Mouse (Mus musculus) cerebellum, postnatal 25 days (tissue): ENCODE results near the gene Ikzf3.

ENCODE experiments used
- DNase-seq, 2 experiments: peaks; one replicate each; pipeline ENCODE4 v3.0.0; 2021; ENCODE audit warnings: mixed read lengths in 2 of 2

The Ikzf3 gene

DNA sequence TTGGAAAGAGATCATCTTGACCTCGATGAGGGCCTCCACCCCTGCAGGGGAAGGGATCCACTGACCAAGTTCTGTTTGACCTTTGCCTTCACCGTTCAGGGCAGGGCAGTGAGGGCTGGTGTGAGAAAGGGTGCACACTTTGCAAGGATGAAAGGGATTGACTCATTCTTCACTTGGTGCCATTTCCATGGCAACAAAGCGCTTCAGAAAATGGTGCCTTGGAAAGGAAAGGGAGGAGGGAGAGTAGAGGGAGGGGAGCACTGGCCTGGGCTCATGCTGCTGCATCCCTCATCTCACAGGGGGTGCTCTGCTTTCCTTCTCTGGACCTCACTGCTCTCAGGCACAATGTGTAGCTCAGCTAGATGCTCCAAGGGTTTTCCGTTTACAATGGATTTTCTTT is 73.1 kb downstream of the Ikzf3 start:
- DNase-seq, result no peak

GRCm38 (mm10) chr11:98470795-98471194 is 75.0 kb downstream of the Ikzf3 start:
- no peak for DNase-seq

GRCm38 (mm10) chr11:98469761-98470714 is 75.8 kb downstream of the Ikzf3 start:
- no peak for DNase-seq

DNA sequence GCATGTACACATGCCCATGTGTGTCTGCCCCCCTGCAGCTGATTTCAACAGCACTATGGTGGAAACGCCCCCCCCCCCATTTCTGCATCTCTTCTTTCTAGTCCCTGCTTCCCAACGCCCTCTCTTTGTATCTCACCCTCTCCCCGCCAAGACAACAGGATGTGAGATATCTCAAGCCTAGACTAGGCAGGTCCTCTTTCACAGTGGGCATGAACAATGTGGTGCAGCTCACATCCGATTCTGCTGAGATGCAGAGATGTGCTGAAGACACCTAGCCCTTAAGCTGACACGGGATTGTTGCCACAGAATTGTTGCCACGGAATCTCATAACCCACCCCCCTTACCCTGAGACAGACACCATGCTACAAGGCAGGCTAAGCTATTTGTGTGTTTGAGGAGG is 81.3 kb downstream of the Ikzf3 start:
- DNase-seq, result no peak

DNA sequence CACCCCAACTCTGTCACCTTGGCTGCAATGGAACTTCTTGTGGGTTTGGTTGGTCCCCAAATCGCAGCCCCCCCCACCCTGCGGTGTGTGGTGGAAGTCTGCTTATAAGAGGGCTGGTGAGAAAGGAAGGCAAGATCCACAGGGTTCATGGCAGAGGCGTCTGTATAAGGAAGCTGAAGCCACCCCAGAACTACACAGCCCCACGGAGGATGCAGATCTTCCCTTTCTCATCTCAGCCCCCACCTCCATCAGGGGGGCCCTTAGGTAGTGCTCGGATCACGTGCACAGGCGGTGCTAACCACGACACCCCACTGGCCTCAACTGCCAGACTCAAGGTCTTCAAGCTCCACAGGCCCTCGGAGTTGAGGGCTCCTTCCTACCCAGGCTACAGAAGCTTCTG is 81.9 kb downstream of the Ikzf3 start:
- DNase-seq, result no peak

GRCm38 (mm10) chr11:98462255-98462654 is 83.6 kb downstream of the Ikzf3 start:
- no peak for DNase-seq

GRCm38 (mm10) chr11:98461109-98461720 is 84.6 kb downstream of the Ikzf3 start:
- no peak for DNase-seq

GRCm38 (mm10) chr11:98459860-98460259 is 86.0 kb downstream of the Ikzf3 start:
- DNase-seq, result no peak

- DNase-seq, result no peak
Measured at GRCm38 (mm10) chr11:98459071-98459741, 86.6 kb downstream of the Ikzf3 start.

- DNase-seq, result no peak
Measured at GRCm38 (mm10) chr11:98458121-98458990, 87.5 kb downstream of the Ikzf3 start.

DNA sequence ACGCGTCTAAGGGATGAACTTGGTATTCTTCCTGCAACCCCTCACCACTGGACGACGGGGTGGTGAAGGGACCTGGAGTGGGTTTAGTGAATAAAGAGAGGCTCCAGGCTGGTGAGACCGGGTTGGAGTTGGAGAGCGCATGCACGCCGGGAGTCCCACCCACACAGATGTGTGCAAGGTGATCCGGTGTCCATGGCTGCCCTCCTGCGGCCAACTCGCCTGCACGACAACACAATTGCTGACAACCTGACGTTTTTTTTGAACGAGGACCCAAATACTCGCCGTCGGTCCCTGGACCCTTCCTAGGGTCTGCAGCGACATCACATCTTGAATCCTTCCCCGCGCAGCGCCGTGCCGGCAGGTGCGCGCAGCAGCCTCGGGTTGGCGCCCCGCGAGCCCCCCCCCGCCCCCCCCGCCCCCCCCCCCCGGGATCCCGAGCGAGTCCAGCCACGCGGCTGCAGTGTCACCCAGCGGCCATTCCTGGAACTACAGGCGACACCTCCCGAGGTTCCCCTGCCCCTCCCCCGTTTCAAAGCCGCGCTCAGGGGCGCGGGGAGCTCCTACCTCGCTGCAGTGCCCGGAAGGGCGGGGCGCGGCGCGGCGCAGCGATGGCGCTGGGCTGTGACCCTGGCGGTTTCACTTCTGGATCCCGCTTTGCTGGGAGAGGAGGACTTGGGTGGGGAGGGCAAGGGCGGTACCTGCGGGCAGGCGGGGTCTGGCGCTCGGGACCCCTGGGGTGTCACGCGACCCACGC is 88.3 kb downstream of the Ikzf3 start:
- peak; percentile 92 to 95 for DNase-seq

DNA sequence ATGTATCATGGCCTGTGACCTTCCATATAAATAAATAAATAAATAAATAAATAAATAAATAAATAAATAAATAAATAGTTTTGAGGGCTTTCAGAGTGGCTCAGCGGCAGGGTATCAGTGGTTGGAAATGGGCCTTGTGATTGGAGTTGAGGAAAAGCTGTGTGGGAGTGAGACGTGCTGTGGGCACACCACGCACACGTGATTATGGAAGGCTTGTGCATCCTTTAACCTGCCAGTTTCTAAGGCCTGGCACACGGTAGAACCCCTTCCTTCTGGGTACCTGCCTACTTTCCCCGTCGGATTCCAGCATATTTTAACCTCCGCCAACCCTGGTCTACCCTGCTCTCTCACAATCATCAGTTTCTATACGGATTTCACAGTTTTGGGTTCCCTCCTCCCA is 88.9 kb downstream of the Ikzf3 start:
- DNase-seq, result no peak

DNA sequence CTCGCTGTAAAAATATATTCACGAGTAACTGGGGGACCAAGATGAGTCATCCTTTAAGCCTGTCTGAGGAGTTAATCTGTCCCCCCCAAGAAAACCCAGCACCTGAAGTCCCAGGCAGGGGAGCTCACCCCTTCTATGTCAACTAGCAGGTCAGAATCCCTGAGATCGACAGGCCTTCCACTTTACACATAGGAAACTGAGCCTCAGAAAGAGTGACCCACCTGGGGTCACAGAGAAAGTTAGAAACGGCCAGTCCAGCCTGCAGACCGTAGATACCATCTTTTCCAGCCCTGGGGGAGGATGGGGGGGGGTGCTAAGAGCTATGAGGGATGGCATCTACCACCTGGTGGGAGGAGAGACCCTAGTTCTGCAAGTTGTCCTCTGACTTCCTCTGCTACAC is 89.3 kb downstream of the Ikzf3 start:
- no peak for DNase-seq

DNA sequence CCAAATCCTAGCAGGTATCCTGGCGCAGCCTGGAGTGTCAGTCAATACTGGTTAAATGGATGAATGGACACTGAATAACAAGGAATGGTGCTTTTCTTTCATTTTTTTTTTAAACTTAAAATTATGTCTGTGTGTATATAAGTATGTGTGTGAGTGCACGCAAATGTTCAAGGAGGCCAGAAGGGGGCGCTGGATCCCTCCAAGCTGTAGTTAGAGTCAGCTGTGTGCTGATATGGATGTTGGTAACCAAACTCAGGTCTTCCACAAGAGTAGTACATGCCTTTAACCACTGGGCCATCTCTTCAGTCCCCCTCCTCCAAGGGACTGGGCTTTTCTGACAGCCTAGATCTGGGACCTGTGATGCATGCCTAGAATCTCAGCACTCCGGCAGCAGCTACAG is 90.3 kb downstream of the Ikzf3 start:
- DNase-seq, result no peak

DNA sequence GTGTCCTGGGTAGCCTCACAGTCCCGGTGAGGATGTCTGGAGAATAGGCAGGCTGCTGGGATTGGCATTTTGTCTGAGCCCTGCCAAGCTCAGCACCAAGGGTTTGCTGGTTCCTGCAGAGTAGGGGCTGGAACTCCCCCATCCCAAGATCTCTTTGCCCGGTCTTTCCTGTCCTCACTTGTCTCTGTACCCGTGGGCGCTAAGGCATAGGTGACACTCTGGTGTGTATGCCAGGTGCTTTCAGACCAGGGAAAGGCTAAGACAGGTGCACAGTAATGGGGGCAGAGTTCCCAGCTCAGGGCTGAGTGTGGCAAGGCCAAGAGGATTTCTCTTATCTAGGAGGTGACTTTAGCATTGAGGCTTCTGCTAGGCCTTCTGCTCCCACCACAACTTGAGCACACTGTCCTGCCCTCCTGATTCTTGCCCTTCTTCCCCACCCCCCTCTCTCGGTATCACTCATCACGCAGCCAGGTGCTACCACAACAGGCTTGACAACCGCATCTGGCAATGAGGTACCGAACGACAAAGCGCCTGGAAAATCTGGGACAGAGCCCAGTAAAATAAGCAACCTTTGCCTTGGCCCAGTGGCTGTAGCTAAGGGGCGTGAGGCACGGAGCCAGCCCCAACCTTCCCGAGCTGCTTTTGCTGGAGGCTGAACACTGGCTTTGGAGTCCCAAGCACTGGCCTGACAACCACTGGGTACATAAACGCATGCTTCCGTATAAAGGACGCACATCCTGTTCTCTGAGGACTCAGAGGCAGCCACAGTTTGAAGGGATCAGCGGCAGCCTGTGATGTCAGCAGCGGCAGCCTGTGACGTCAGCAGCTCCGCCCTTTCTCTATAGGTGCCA is 95.7 kb downstream of the Ikzf3 start:
- DNase-seq, result no peak

DNA sequence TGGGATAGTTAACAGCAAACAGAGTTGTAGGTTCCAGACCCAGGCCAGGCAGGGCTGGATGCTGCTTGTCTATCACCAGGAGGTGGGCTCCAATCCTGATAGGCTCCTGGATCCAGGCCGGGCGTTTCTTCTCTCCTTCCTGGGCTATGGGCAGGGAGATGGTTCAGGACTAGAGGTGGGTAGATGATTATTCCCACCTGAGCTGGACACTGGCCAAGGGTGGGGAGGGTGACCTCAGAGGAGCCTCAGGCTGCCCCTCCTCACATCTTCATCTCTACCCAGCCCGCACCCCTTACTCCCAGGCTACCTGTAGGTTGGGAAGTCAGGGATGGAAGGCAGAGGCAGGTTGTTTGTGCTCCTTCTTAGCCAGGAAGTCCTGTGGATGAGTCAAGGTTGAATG is 96.4 kb downstream of the Ikzf3 start:
- DNase-seq, result no peak

GRCm38 (mm10) chr11:98448191-98448790 is 97.5 kb downstream of the Ikzf3 start:
- no peak for DNase-seq

DNA sequence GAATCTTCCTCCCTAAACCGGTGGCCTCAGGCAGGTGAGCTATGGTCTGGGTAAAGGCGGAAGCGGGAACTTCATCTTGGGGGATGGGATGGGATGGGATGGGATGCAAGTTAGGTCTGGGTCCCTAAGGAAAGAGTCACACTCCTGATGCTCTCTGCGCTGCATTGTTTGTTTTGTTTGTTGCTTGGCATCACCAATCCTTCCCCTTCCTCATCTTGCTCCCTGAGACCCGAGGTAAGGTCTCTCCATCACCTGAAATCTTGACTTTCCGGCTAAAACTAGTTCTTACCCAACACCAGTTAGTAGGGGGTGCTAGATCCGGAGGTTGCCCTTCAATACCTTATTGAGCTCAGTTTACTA is 98.4 kb downstream of the Ikzf3 start:
- no peak for DNase-seq

GRCm38 (mm10) chr11:98446562-98447474 is 99.0 kb downstream of the Ikzf3 start:
- peak; percentile 56 to 69 for DNase-seq

DNA sequence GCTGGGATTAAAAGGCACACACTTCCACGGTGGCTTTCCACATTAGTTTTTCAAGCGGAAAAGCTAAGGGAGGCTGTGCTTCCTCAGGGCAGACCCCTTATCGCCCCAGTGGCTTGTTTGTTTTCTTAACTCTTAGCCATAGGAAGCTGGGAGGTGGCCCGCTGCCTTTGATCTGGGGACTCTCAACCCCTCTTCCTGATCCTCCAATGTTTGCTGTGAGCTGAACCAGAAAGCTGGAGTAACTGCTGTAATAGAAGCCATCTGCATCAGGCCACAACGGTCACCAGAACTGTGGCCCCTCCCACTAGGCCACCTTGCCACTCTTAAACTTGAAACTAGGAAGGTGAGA is 99.6 kb downstream of the Ikzf3 start, which contains the start of gene Grb7:
Grb7 (plus strand) TSS at position 182 of the 349 bp plus-strand sequence.
- no peak for DNase-seq
